Mouse (Mus musculus) myocyte (in vitro differentiated cells): ENCODE results near the gene Per1.

Experiments used
- CEBPB ChIP-seq: IDR thresholded peaks from 2 replicates; pipeline ENCODE4 v1.6.1; 2011; ENCODE audit warnings: mild to moderate bottlenecking, moderate library complexity; ENCODE audit not compliant: poor library complexity, insufficient read depth, severe bottlenecking
- E2F4 ChIP-seq: IDR thresholded peaks from one replicate; pipeline ENCODE4 v1.6.1; 2011; ENCODE audit warnings: mild to moderate bottlenecking, control low read depth, moderate library complexity; ENCODE audit not compliant: insufficient read depth
- MAX ChIP-seq: IDR thresholded peaks from one replicate; pipeline ENCODE4 v1.6.1; 2011; ENCODE audit warnings: low read depth, mild to moderate bottlenecking, control low read depth
- MYOD1 ChIP-seq, 3 experiments: IDR thresholded peaks; one replicate each; pipeline ENCODE4 v1.6.1; 2011; ENCODE audit warnings: control low read depth in 2 of 3, low read depth in 2 of 3, mild to moderate bottlenecking in 2 of 3, moderate library complexity in 1 of 3; ENCODE audit not compliant: insufficient read length in 2 of 3, control insufficient read depth in 1 of 3
- POLR2A ChIP-seq: IDR thresholded peaks from one replicate; pipeline ENCODE4 v1.6.1; 2011; ENCODE audit warnings: low read depth, mild to moderate bottlenecking, control low read depth, moderate library complexity; ENCODE audit not compliant: insufficient read length
- POLR2AphosphoS2 ChIP-seq: IDR thresholded peaks from one replicate; pipeline ENCODE4 v1.6.1; 2011; ENCODE audit warnings: low read depth, control low read depth; ENCODE audit not compliant: insufficient read length
- SRF ChIP-seq: IDR thresholded peaks from one replicate; pipeline ENCODE4 v1.6.1; 2011; ENCODE audit warnings: low read depth; ENCODE audit not compliant: control insufficient read depth, insufficient read length
- TCF12 ChIP-seq: IDR thresholded peaks from one replicate; pipeline ENCODE4 v1.6.1; 2011; ENCODE audit warnings: mild to moderate bottlenecking, control low read depth; ENCODE audit not compliant: poor library complexity, insufficient read depth, severe bottlenecking
- USF1 ChIP-seq: IDR thresholded peaks from one replicate; pipeline ENCODE4 v1.6.1; 2011; ENCODE audit warnings: low read depth, mild to moderate bottlenecking, control low read depth, moderate library complexity

DNA sequence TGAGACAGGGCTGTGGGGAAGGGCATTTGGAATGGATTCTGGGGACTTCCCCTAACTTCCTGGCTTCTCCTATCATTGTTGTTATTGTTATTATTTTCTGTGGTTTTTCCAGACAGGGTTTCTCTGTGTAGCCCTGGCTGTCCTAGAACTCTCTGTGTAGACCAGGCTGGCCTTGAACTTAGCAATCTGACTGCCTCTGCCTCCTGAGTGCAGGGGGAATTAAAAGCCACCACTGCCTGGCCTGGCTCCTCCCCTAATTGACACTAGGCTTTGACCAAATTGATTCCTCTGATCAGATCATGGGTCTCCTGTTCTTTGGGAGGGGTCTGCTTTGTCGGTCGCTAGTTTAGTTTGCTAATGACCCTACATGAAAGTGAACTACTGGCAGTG, 31.7 kb downstream of the Per1 start:
- TF ChIP-seq POLR2A (no peak), E2F4 (no peak), USF1 (no peak), CEBPB (no peak), MAX (no peak), TCF12 (no peak), SRF (no peak), POLR2AphosphoS2 (no peak), MYOD1 (IDR thresholded peaks at IDR 0.05; ENCODE audit: control insufficient read depth in 1 of 3, insufficient read length in 2 of 3, low read depth in 2 of 3) (no peak)
